Mouse (Mus musculus): Measurements from ENCODE around the gene Acsf2.

DNA sequence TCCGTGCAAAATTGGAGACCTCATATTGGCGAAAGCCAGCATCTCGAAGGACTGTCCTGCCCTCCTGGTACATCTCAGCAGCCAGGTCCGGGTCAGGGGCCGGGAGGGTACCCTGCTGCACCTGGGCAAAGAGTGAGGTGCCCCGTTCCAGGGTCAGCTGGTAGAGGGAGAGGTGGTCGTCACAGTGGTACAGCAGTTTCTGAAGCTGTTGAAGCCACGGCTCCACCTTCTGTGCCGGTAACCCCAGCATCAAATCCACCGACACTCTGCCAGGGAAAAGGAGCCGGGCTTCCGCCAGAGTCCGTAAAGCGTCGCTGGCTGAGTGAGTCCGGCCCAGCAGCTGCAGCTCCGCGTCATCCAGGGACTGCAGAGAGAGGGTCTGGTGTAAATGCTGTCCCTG lies 57.2 kb downstream of the Acsf2 start:
- TF ChIP-seq CTCF (IDR thresholded peaks at IDR 0.05; ENCODE audit: borderline replicate concordance, control insufficient read depth, extremely low read depth, insufficient read depth, low read length, poor library complexity) (no peak), POLR2A (IDR thresholded peaks at IDR 0.05; ENCODE audit: control insufficient read depth, extremely low read depth, insufficient read depth, low read length, poor library complexity) (no peak)

Measured in thymus, adult 2 months (tissue).